Mouse (Mus musculus): ENCODE data around the gene Zcchc7. TPM values are rescaled to one million over a fixed set of nuclear protein-coding genes. Genes with fewer than 3 reads are reported as not detected.

The Zcchc7 gene
- polyA plus RNA-seq, 1 experiment from 2014 or later: 37.8 TPM

GRCm38 (mm10) chr4:44922466-44923128 lies 166.9 kb downstream of the Zcchc7 start:
- Histone ChIP-seq H3K36me3 (peaks cover 11% of the 10 kb centered on the region; the same call in 1 of the 2 replicates), H3K27ac (no peak overlapping the region), H3K4me2 (replicated peaks) (no peak overlapping the region), H3K4me1 (no peaks in the 10 kb centered on the region), H3K9ac (no peak overlapping the region), H3K9me3 (no peaks in the 10 kb centered on the region), H3K27me3 (no peaks in the 10 kb centered on the region), H3K4me3 (no peak overlapping the region)
- WGBS: 92% methylated on average over 7 of the region's 7 CpGs
- no peak for ATAC-seq (ENCODE audit: insufficient number of reproducible peaks, insufficient read depth, low FRiP score, low TSS enrichment)

- H3K9me3 ChIP-seq: no peaks in the 10 kb centered on the region
- no peak overlapping the region for H3K4me2 ChIP-seq (replicated peaks)
- H3K4me3 ChIP-seq: no peak overlapping the region
- no peaks in the 10 kb centered on the region for H3K4me1 ChIP-seq
- no peak overlapping the region for H3K9ac ChIP-seq
- 92% methylated on average over 5 of the region's 5 CpGs for WGBS
- H3K27me3 ChIP-seq: no peaks in the 10 kb centered on the region
- no peak for ATAC-seq (ENCODE audit: insufficient number of reproducible peaks, insufficient read depth, low FRiP score, low TSS enrichment)
- H3K27ac ChIP-seq: no peak overlapping the region
- peaks cover 11% of the 10 kb centered on the region; the same call in 1 of the 2 replicates for H3K36me3 ChIP-seq
These were observed 167.4 kb downstream of the Zcchc7 start for GRCm38 (mm10) chr4:44923129-44923481.

DNA sequence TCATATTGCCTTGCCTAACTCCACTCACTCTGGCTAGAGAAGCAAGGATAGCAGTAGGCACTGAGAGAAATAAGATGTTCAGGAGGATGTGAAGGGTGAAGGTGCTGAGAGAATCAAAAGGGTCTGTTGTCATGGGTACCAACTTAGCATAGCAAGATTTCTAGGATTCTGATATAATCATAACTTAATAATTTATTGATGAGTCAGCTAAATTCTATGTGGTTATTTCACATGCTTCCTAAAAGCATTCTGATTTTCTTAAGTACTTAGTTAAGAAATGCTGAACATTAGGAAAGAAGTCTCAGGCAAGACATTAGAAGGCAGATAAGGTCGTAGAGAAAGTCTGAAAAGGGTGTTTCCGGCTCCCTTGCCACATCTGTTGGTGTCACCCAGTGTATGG lies 172.3 kb downstream of the Zcchc7 start:
- ATAC-seq (ENCODE audit: insufficient number of reproducible peaks, insufficient read depth, low FRiP score, low TSS enrichment): no peak
- 70% methylated on average over 2 of the region's 2 CpGs for WGBS
- H3K36me3 ChIP-seq: peaks cover 28% of the 10 kb centered on the region

GRCm38 (mm10) chr4:44928790-44929189 lies 173.1 kb downstream of the Zcchc7 start:
- Histone ChIP-seq H3K27me3 (no peaks in the 10 kb centered on the region), H3K27ac (no peak overlapping the region), H3K4me1 (no peaks in the 10 kb centered on the region), H3K4me3 (no peak overlapping the region), H3K36me3 (peaks cover 37% of the 10 kb centered on the region), H3K9ac (no peak overlapping the region), H3K9me3 (no peaks in the 10 kb centered on the region), H3K4me2 (replicated peaks) (no peak overlapping the region)
- 74% methylated on average over 3 of the region's 3 CpGs for WGBS
- ATAC-seq (ENCODE audit: insufficient number of reproducible peaks, insufficient read depth, low FRiP score, low TSS enrichment): no peak

More for the DNA sequence above, 172.3 kb downstream of the Zcchc7 start:
- Histone ChIP-seq H3K9me3 (no peaks in the 10 kb centered on the region), H3K4me3 (no peak overlapping the region), H3K27ac (no peak overlapping the region), H3K4me2 (replicated peaks) (no peak overlapping the region), H3K4me1 (no peaks in the 10 kb centered on the region), H3K27me3 (no peaks in the 10 kb centered on the region), H3K9ac (no peak overlapping the region)

GRCm38 (mm10) chr4:44930406-44930805 lies 174.7 kb downstream of the Zcchc7 start:
- 87% methylated on average over 7 of the region's 7 CpGs for WGBS
- no peak overlapping the region for H3K27ac ChIP-seq
- H3K9ac ChIP-seq: no peak overlapping the region
- ATAC-seq (ENCODE audit: insufficient number of reproducible peaks, insufficient read depth, low FRiP score, low TSS enrichment): no peak
- peaks cover 37% of the 10 kb centered on the region for H3K36me3 ChIP-seq
- no peak overlapping the region for H3K4me2 ChIP-seq (replicated peaks)
- no peaks in the 10 kb centered on the region for H3K9me3 ChIP-seq
- no peaks in the 10 kb centered on the region for H3K27me3 ChIP-seq
- no peaks in the 10 kb centered on the region for H3K4me1 ChIP-seq
- H3K4me3 ChIP-seq: no peak overlapping the region

DNA sequence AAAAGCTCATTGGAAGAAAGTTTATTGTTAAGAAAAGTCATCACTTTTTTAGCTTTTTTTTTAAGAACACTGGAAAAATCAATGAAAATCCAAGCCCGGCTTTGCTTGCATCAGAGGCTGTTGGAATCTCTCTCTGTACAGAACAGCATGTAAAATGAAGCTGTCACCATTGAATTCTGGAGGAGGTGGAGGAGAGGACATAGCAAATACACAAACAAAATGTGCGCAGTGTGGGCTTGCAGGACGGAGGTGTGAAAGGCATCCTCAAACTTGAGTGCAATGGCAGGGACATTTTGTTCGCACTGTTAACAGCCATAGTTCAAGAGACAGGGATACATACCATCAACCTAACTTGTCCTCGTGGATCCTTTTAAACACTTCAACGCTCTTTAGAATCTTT lies 176.1 kb downstream of the Zcchc7 start:
- H3K4me1 ChIP-seq: no peaks in the 10 kb centered on the region
- WGBS: 91% methylated on average over 6 of the region's 6 CpGs
- H3K9me3 ChIP-seq: no peaks in the 10 kb centered on the region
- H3K27me3 ChIP-seq: no peaks in the 10 kb centered on the region
- peaks cover 32% of the 10 kb centered on the region for H3K36me3 ChIP-seq
- no peak for ATAC-seq (ENCODE audit: insufficient number of reproducible peaks, insufficient read depth, low FRiP score, low TSS enrichment)
- no peak overlapping the region for H3K9ac ChIP-seq
- no peak overlapping the region for H3K4me3 ChIP-seq
- H3K4me2 ChIP-seq (replicated peaks): no peak overlapping the region
- no peak overlapping the region for H3K27ac ChIP-seq

GRCm38 (mm10) chr4:44938359-44939340 lies 183.0 kb downstream of the Zcchc7 start:
- Histone ChIP-seq H3K9me3 (no peaks in the 10 kb centered on the region), H3K27me3 (no peaks in the 10 kb centered on the region), H3K9ac (no peak overlapping the region), H3K27ac (no peak overlapping the region), H3K4me1 (no peaks in the 10 kb centered on the region), H3K36me3 (0 out of 2 replicates have a peak, but pooled peaks cover 2% of the 10 kb centered on the region), H3K4me3 (no peak overlapping the region), H3K4me2 (replicated peaks) (no peak overlapping the region)
- WGBS: 81% methylated on average over 8 of the region's 8 CpGs
- ATAC-seq (ENCODE audit: insufficient number of reproducible peaks, insufficient read depth, low FRiP score, low TSS enrichment): no peak

GRCm38 (mm10) chr4:44939576-44940249 lies 184.0 kb downstream of the Zcchc7 start:
- Histone ChIP-seq H3K9ac (no peak overlapping the region), H3K4me1 (no peaks in the 10 kb centered on the region), H3K9me3 (no peaks in the 10 kb centered on the region), H3K27me3 (no peaks in the 10 kb centered on the region), H3K27ac (no peak overlapping the region), H3K4me3 (no peak overlapping the region), H3K4me2 (replicated peaks) (no peak overlapping the region), H3K36me3 (no peaks in the 10 kb centered on the region)
- 85% methylated on average over 14 of the region's 14 CpGs for WGBS
- ATAC-seq (ENCODE audit: insufficient number of reproducible peaks, insufficient read depth, low FRiP score, low TSS enrichment): no peak

- Histone ChIP-seq H3K4me2 (replicated peaks) (no peak overlapping the region), H3K9me3 (no peaks in the 10 kb centered on the region), H3K4me1 (no peaks in the 10 kb centered on the region), H3K9ac (no peak overlapping the region), H3K27ac (no peak overlapping the region), H3K4me3 (no peak overlapping the region), H3K36me3 (no peaks in the 10 kb centered on the region), H3K27me3 (no peaks in the 10 kb centered on the region)
- 78% methylated on average over 9 of the region's 9 CpGs for WGBS
- ATAC-seq (ENCODE audit: insufficient number of reproducible peaks, insufficient read depth, low FRiP score, low TSS enrichment): no peak
These were observed 184.6 kb downstream of the Zcchc7 start for GRCm38 (mm10) chr4:44940286-44940685.

DNA sequence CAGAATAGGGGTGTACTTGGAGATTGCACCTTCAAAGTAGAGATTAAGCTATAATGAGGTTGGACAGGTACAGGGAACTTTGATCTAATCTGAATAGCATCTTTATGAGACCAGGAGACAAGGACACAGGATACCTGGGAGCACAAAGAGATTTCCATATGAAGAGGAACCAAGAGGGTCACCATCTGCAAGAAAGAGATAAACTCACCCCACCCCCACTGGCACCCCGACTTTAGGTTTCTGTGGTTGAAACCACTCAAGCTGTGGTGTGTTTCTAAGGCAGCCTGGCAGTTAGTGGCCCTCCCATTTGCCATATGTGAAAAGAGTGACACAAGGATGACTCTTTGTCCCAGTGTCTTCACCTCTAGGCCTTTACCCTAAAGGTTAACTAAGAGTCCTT lies 186.6 kb downstream of the Zcchc7 start:
- H3K4me1 ChIP-seq: no peaks in the 10 kb centered on the region
- ATAC-seq (ENCODE audit: insufficient number of reproducible peaks, insufficient read depth, low FRiP score, low TSS enrichment): no peak
- 80% methylated on average over 1 of the region's 1 CpGs for WGBS
- no peak overlapping the region for H3K27ac ChIP-seq
- H3K9ac ChIP-seq: no peak overlapping the region
- H3K27me3 ChIP-seq: no peaks in the 10 kb centered on the region
- no peak overlapping the region for H3K4me3 ChIP-seq
- no peak overlapping the region for H3K4me2 ChIP-seq (replicated peaks)
- no peaks in the 10 kb centered on the region for H3K36me3 ChIP-seq
- H3K9me3 ChIP-seq: no peaks in the 10 kb centered on the region

DNA sequence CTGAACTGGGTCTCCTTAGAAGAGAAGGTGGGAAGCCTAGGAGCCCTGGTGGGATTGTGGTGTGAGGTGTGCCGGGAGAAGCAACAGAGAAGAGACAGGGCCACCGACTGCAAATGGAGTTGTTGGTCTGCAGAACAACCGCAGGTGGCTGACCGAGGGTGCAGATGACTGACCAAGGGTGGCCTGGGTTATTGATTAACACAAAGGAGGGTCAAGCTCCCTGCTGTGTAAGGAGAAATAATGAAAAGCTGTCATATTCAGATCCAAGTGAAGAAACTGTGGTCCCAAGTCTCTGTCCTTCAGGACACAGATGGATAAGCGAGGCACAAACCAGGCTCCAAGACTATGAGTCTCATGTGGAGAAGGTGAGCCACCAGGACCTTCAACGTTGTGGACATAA lies 187.8 kb downstream of the Zcchc7 start:
- WGBS: 87% methylated on average over 6 of the region's 6 CpGs
- no peak for ATAC-seq (ENCODE audit: insufficient number of reproducible peaks, insufficient read depth, low FRiP score, low TSS enrichment)

More for the DNA sequence above, 187.8 kb downstream of the Zcchc7 start:
- Histone ChIP-seq H3K36me3 (no peaks in the 10 kb centered on the region), H3K4me2 (replicated peaks) (no peak overlapping the region), H3K4me3 (no peak overlapping the region), H3K9me3 (no peaks in the 10 kb centered on the region), H3K4me1 (no peaks in the 10 kb centered on the region), H3K27ac (no peak overlapping the region), H3K27me3 (no peaks in the 10 kb centered on the region), H3K9ac (no peak overlapping the region)

All from embryonic facial prominence, embryonic 12.5 days (tissue).